Mouse (Mus musculus): ENCODE measurements around the gene Fzd7. TPM values are rescaled to one million over a fixed set of nuclear protein-coding genes. Genes with fewer than 3 reads are reported as not detected.

The Fzd7 gene
- total and polyA plus RNA-seq, 3 experiments = 4.0 to 10.1 (median 4.8) TPM

GRCm38 (mm10) chr1:59437927-59438326, 44.3 kb upstream of the Fzd7 start:
- no peak overlapping the region for H3K27ac ChIP-seq (ENCODE audit: insufficient read depth, low read depth)
- no peak for DNase-seq (ENCODE audit: extremely low read depth)
- H3K4me2 ChIP-seq (ENCODE audit: insufficient read depth, low read depth, poor library complexity, severe bottlenecking) = no peak overlapping the region
- H3K4me3 ChIP-seq (replicated peaks in 1 of 3; ENCODE audit: low read depth in 2 of 3, low read length in 2 of 3, poor library complexity in 1 of 3) = no peak overlapping the region
- H3K9ac ChIP-seq (ENCODE audit: insufficient read depth, low read depth) = no peak overlapping the region
- H3K4me1 ChIP-seq (ENCODE audit: control insufficient read depth in 1 of 2, insufficient read depth in 2 of 2) = peaks cover 23 to 50% of the 10 kb centered on the region in 2 experiments
- H3K9me3 ChIP-seq (replicated peaks; ENCODE audit: low read length) = peaks cover 5% of the 10 kb centered on the region
- dilution Hi-C loops (cut with MboI; ENCODE audit: extremely low pct_ligation_motif_present, extremely low pct_unique_long_range_greater_than_20kb, low sequenced_read_pairs) (no loop called here), in situ Hi-C loops (cut with MboI; ENCODE audit: low pct_ligation_motif_present, low pct_unique_long_range_greater_than_20kb, low sequenced_read_pairs) (no loop called here)
- no peaks in the 10 kb centered on the region for H3K79me2 ChIP-seq (replicated peaks; ENCODE audit: control insufficient read depth, extremely low read depth, insufficient read depth, poor library complexity, severe bottlenecking)
- no peaks in the 10 kb centered on the region for H3K36me3 ChIP-seq (replicated peaks in 1 of 2; ENCODE audit: control insufficient read depth in 1 of 2, insufficient read depth in 1 of 2, low read length in 1 of 2)
- H3K27me3 ChIP-seq (replicated peaks) = no peaks in the 10 kb centered on the region
- TF ChIP-seq NRF1 (IDR thresholded peaks at IDR 0.05; ENCODE audit: low read depth, low read length) (no peak), CHD2 (IDR thresholded peaks at IDR 0.05; ENCODE audit: low read length) (no peak), TCF12 (IDR thresholded peaks at IDR 0.05; ENCODE audit: low read depth, low read length) (no peak), SMC3 (IDR thresholded peaks at IDR 0.05; ENCODE audit: low read depth, low read length) (no peak), JUN (IDR thresholded peaks at IDR 0.05; ENCODE audit: insufficient read depth, low read depth, low read length) (no peak), E2F4 (IDR thresholded peaks at IDR 0.05; ENCODE audit: insufficient replicate concordance, low read depth, low read length) (no peak), KAT2A (IDR thresholded peaks at IDR 0.05; ENCODE audit: insufficient replicate concordance, low read length) (no peak), GABPA (IDR thresholded peaks at IDR 0.05; ENCODE audit: insufficient replicate concordance, low read depth, low read length) (no peak), USF1 (IDR thresholded peaks at IDR 0.05; ENCODE audit: low read depth, low read length) (no peak), MXI1 (IDR thresholded peaks at IDR 0.05; ENCODE audit: low read depth, low read length) (no peak), SIN3A (IDR thresholded peaks at IDR 0.05; ENCODE audit: low read length) (no peak), NELFE (IDR thresholded peaks at IDR 0.05; ENCODE audit: low read depth, low read length) (no peak), MAX (IDR thresholded peaks at IDR 0.05; ENCODE audit: low read length) (no peak), MYC (IDR thresholded peaks at IDR 0.05; ENCODE audit: low read depth, low read length) (no peak), PAX5 (IDR thresholded peaks at IDR 0.05; ENCODE audit: low read length) (no peak), UBTF (IDR thresholded peaks at IDR 0.05; ENCODE audit: low read depth, low read length) (no peak), BHLHE40 (IDR thresholded peaks at IDR 0.05; ENCODE audit: low read depth, low read length) (no peak), EP300 (IDR thresholded peaks at IDR 0.05; ENCODE audit: low read length) (no peak)

- TF ChIP-seq USF2 (conservative IDR thresholded peaks at IDR 0.05; ENCODE audit: low read depth, low read length) (no peak), CHD1 (IDR thresholded peaks at IDR 0.05; ENCODE audit: low read depth, low read length) (no peak), NELFE (IDR thresholded peaks at IDR 0.05; ENCODE audit: low read depth, low read length) (no peak), JUN (IDR thresholded peaks at IDR 0.05; ENCODE audit: insufficient read depth, low read depth, low read length) (no peak), KAT2A (IDR thresholded peaks at IDR 0.05; ENCODE audit: insufficient replicate concordance, low read length) (no peak), SMC3 (IDR thresholded peaks at IDR 0.05; ENCODE audit: low read depth, low read length) (no peak), SIN3A (IDR thresholded peaks at IDR 0.05; ENCODE audit: low read length) (no peak), TCF12 (IDR thresholded peaks at IDR 0.05; ENCODE audit: low read depth, low read length) (no peak), ELF1 (IDR thresholded peaks at IDR 0.05; ENCODE audit: low read depth, low read length) (no peak), MAFK (IDR thresholded peaks at IDR 0.05; ENCODE audit: insufficient replicate concordance, low read length) (no peak), ETS1 (conservative IDR thresholded peaks at IDR 0.05; ENCODE audit: low read depth, low read length) (no peak), IRF4 (IDR thresholded peaks at IDR 0.05; ENCODE audit: low read depth, low read length) (no peak), MAX (IDR thresholded peaks at IDR 0.05; ENCODE audit: low read length) (no peak), ZKSCAN1 (IDR thresholded peaks at IDR 0.05; ENCODE audit: borderline replicate concordance, low read depth, low read length) (no peak), MEF2A (IDR thresholded peaks at IDR 0.05; ENCODE audit: borderline replicate concordance, low read depth, low read length) (no peak), TBP (conservative IDR thresholded peaks at IDR 0.05; ENCODE audit: low read depth, low read length) (no peak)
Measured at GRCm38 (mm10) chr1:59438330-59438729, 43.9 kb upstream of the Fzd7 start.

More at GRCm38 (mm10) chr1:59438330-59438729, 43.9 kb upstream of the Fzd7 start:
- Histone ChIP-seq H3K4me3 (replicated peaks in 1 of 3; ENCODE audit: low read depth in 2 of 3, low read length in 2 of 3, poor library complexity in 1 of 3) (no peak overlapping the region), H3K9me3 (replicated peaks; ENCODE audit: low read length) (peaks cover 5% of the 10 kb centered on the region), H3K4me2 (ENCODE audit: insufficient read depth, low read depth, poor library complexity, severe bottlenecking) (no peak overlapping the region), H3K36me3 (replicated peaks in 1 of 2; ENCODE audit: control insufficient read depth in 1 of 2, insufficient read depth in 1 of 2, low read length in 1 of 2) (no peaks in the 10 kb centered on the region), H3K4me1 (ENCODE audit: control insufficient read depth in 1 of 2, insufficient read depth in 2 of 2) (peaks cover 23 to 46% of the 10 kb centered on the region in 2 experiments), H3K27me3 (replicated peaks) (no peaks in the 10 kb centered on the region), H3K9ac (ENCODE audit: insufficient read depth, low read depth) (no peak overlapping the region), H3K79me2 (replicated peaks; ENCODE audit: control insufficient read depth, extremely low read depth, insufficient read depth, poor library complexity, severe bottlenecking) (no peaks in the 10 kb centered on the region), H3K27ac (ENCODE audit: insufficient read depth, low read depth) (no peak overlapping the region)
- in situ Hi-C loops (cut with MboI; ENCODE audit: low pct_ligation_motif_present, low pct_unique_long_range_greater_than_20kb, low sequenced_read_pairs) (no loop called here), dilution Hi-C loops (cut with MboI; ENCODE audit: extremely low pct_ligation_motif_present, extremely low pct_unique_long_range_greater_than_20kb, low sequenced_read_pairs) (no loop called here)
- DNase-seq (ENCODE audit: extremely low read depth) = no peak
